Comparison of ENCODE assay signal across 8 mouse cellular contexts in the genomic region with DNA sequence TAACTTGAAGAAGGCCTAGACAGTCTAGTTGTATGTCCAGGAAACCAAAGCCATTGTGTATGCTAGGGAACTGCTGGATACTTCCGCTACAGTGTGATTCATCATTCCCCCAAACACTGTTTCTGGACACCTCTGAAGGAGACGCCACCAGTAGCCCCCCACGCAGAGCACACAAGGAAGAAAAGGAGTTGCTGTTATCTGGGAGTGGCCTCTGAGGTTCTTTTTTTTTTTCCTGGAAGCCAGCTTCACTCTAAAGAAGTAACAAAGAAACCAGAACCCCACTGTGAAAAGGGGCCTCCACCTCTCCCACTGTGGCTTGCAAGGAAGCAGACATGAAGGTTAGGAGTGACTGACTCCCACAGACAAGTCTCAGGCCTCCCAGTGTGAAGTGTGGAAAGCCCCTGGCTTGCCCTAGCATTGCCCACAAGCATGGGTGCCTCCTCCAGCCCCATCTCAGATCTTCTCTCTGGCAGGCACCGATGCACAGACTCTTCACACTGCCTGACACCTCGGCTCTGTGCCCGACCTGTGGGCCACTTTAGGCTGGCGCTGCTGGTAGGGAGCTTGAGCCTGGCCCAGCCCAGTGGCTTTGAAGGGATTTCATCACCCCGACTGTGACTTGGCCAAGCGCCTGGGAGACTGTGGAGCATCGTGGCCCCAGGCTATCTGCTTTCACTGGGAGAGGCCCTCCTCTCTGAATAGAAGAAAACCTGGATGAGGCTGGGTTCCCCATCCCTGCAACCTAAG.
A peak's percentile ranks its signal among the peaks of the same experiment; 100 is the strongest.
DNase-seq lines count a peak whose midpoint lies in the region; ATAC-seq and TF ChIP-seq lines count a peak whose summit lies in the region.

No protein-coding gene starts in this region.

- DNase-seq in kidney, adult 11 months, result no peak
- peak; percentile 71 for DNase-seq in adrenal gland, postnatal 25 days
- peak; percentile 80 for DNase-seq in forebrain, embryonic 10.5 days (ENCODE audit: extremely low spot score, low spot score)
- peak; percentile 65 for DNase-seq in limb, embryonic 14.5 days (ENCODE audit: low spot score)
- peak; percentile 53 for DNase-seq in ovary, postnatal 14 days (ENCODE audit: low spot score)
- no peak for DNase-seq in spleen, postnatal 14 days (ENCODE audit: low spot score in 2 of 2)

- 12% methylated on average over 10 of the region's 10 CpGs for WGBS in kidney, embryonic 14.5 days
- 8% methylated on average over 10 of the region's 10 CpGs for WGBS in forebrain, embryonic 10.5 days
- 14% methylated on average over 10 of the region's 10 CpGs for WGBS in heart, embryonic 16.5 days
- 19% methylated on average over 10 of the region's 10 CpGs for WGBS in limb, embryonic 14.5 days

- H3K27ac ChIP-seq in kidney, embryonic 14.5 days (ENCODE audit: low read depth, low read length), result no peak overlapping the region
- H3K27ac ChIP-seq in forebrain, embryonic 10.5 days, result peak overlapping the region; percentile 81
- H3K27ac ChIP-seq in heart, embryonic 16.5 days (ENCODE audit: low read length), result peak overlapping the region; percentile 85
- H3K27ac ChIP-seq in limb, embryonic 14.5 days (replicated peaks; ENCODE audit: low read depth, low read length), result no peak overlapping the region

- no peaks in the 10 kb centered on the region for H3K36me3 ChIP-seq in kidney, embryonic 14.5 days (ENCODE audit: control insufficient read depth, insufficient read depth, low read length)
- no peaks in the 10 kb centered on the region for H3K36me3 ChIP-seq in forebrain, embryonic 10.5 days (replicated peaks)
- no peaks in the 10 kb centered on the region for H3K36me3 ChIP-seq in heart, embryonic 16.5 days (ENCODE audit: control insufficient read depth, insufficient read depth)
- no peaks in the 10 kb centered on the region for H3K36me3 ChIP-seq in limb, embryonic 14.5 days (ENCODE audit: control insufficient read depth, insufficient read depth, low read length)

- no peak overlapping the region for H3K4me2 ChIP-seq in kidney, embryonic 14.5 days (replicated peaks; ENCODE audit: low read depth, low read length)
- peak overlapping the region; percentile 18; the same call in 1 of the 2 replicates for H3K4me2 ChIP-seq in heart, embryonic 16.5 days (ENCODE audit: low read depth, low read length)
- no peak overlapping the region for H3K4me2 ChIP-seq in limb, embryonic 14.5 days (replicated peaks; ENCODE audit: low read depth, low read length, severe bottlenecking)

- H3K9ac ChIP-seq in kidney, embryonic 14.5 days (ENCODE audit: low read depth, low read length), result 0 out of 2 replicates have a peak overlapping the region, but pooled peaks have one; percentile 23
- peak overlapping the region; percentile 50; the same call in 1 of the 2 replicates for H3K9ac ChIP-seq in heart, embryonic 16.5 days (ENCODE audit: low read length)
- H3K9ac ChIP-seq in limb, embryonic 14.5 days (ENCODE audit: low read depth, low read length, severe bottlenecking), result no peak overlapping the region

- no peak for TF ChIP-seq POLR2A in limb, embryonic 14.5 days (IDR thresholded peaks at IDR 0.05; ENCODE audit: borderline replicate concordance, extremely low read depth, insufficient read depth, insufficient read length)

- peak; percentile 51 for ATAC-seq in kidney, embryonic 14.5 days (ENCODE audit: low FRiP score, low TSS enrichment)
- peak; percentile 83 for ATAC-seq in heart, embryonic 16.5 days (replicated peaks; ENCODE audit: extremely low read depth, insufficient read depth, low FRiP score)
- ATAC-seq in limb, embryonic 14.5 days (ENCODE audit: low FRiP score, low read depth), result 0 out of 2 replicates have a peak, but pooled peaks have one; percentile 24

- no peaks in the 10 kb centered on the region for H3K9me3 ChIP-seq in kidney, embryonic 14.5 days (ENCODE audit: control insufficient read depth, low read length)
- H3K9me3 ChIP-seq in forebrain, embryonic 10.5 days, result no peaks in the 10 kb centered on the region
- H3K9me3 ChIP-seq in heart, embryonic 16.5 days (replicated peaks; ENCODE audit: control insufficient read depth, low read length), result no peaks in the 10 kb centered on the region
- no peaks in the 10 kb centered on the region for H3K9me3 ChIP-seq in limb, embryonic 14.5 days (ENCODE audit: control insufficient read depth, low read length)

- H3K27me3 ChIP-seq in kidney, embryonic 14.5 days (ENCODE audit: control insufficient read depth, insufficient read depth, low read length), result 0 out of 2 replicates have a peak, but pooled peaks cover 2% of the 10 kb centered on the region
- H3K27me3 ChIP-seq in forebrain, embryonic 10.5 days (ENCODE audit: poor library complexity, severe bottlenecking), result peaks cover 79% of the 10 kb centered on the region
- peaks cover 6% of the 10 kb centered on the region; the same call in 1 of the 2 replicates for H3K27me3 ChIP-seq in heart, embryonic 16.5 days (ENCODE audit: control insufficient read depth, insufficient read depth, low read length)
- H3K27me3 ChIP-seq in limb, embryonic 14.5 days (ENCODE audit: control insufficient read depth, insufficient read depth, low read length), result no peaks in the 10 kb centered on the region

- no peak overlapping the region for H3K4me3 ChIP-seq in kidney, embryonic 14.5 days (ENCODE audit: low read length)
- H3K4me3 ChIP-seq in forebrain, embryonic 10.5 days, result peak overlapping the region; percentile 19; the same call in 1 of the 2 replicates
- no peak overlapping the region for H3K4me3 ChIP-seq in heart, embryonic 16.5 days (ENCODE audit: low read length)
- H3K4me3 ChIP-seq in limb, embryonic 14.5 days (replicated peaks; ENCODE audit: low read length), result no peak overlapping the region

- H3K4me1 ChIP-seq in kidney, embryonic 14.5 days (ENCODE audit: control insufficient read depth, insufficient read depth, low read length), result peaks cover 24% of the 10 kb centered on the region
- H3K4me1 ChIP-seq in forebrain, embryonic 10.5 days, result peaks cover 69% of the 10 kb centered on the region
- peaks cover 43% of the 10 kb centered on the region for H3K4me1 ChIP-seq in heart, embryonic 16.5 days (ENCODE audit: control insufficient read depth, insufficient read depth, low read length)
- peaks cover 43% of the 10 kb centered on the region for H3K4me1 ChIP-seq in limb, embryonic 14.5 days (ENCODE audit: control insufficient read depth, insufficient read depth, low read length)

Comparison
In these comparisons a context has a peak if more than half of its experiments do, and no peak if none do; other contexts are left out.
1. ATAC-seq: peak in every context shown above with its lines; median percentile 83 in heart, embryonic 16.5 days; 51 in kidney, embryonic 14.5 days; 24 in limb, embryonic 14.5 days.
2. H3K27ac ChIP-seq: peak in forebrain, embryonic 10.5 days (single experiment) and heart, embryonic 16.5 days (single experiment); none in kidney, embryonic 14.5 days (single experiment) and limb, embryonic 14.5 days (single experiment).
3. DNase-seq: peak in adrenal gland, postnatal 25 days (single experiment), forebrain, embryonic 10.5 days (single experiment), limb, embryonic 14.5 days (single experiment) and ovary, postnatal 14 days (single experiment); none in kidney, adult 11 months (single experiment) and spleen, postnatal 14 days (0 of 2).